ENCODE assay signal across 13 mouse cellular contexts in genomic region chr9:62190474-62190873, GRCm38 (mm10).
DNase-seq lines count a peak whose midpoint lies in the region; ATAC-seq lines count a peak whose summit lies in the region.
"Had no signal": no experiment of that assay in that cellular context is flagged by ENCODE, and none has a peak within 500 bp of the region (broad histone marks: within the 10 kb centered on the region; RNA-seq: fewer than 3 reads in every experiment).

No protein-coding gene starts in this region.

- WGBS in embryonic facial prominence, embryonic 14.5 days: 32% methylated on average over 6 of the region's 6 CpGs
- 47% methylated on average over 6 of the region's 6 CpGs for WGBS in embryonic facial prominence, embryonic 10.5 days
- 34% methylated on average over 6 of the region's 6 CpGs for WGBS in neural tube, embryonic 12.5 days
- WGBS in midbrain, embryonic 12.5 days: 23% methylated on average over 6 of the region's 6 CpGs
- WGBS in kidney, embryonic 16.5 days: 62% methylated on average over 6 of the region's 6 CpGs

- H3K9ac ChIP-seq in embryonic facial prominence, embryonic 14.5 days (ENCODE audit: low read depth, low read length): no peak overlapping the region
- H3K9ac ChIP-seq in neural tube, embryonic 12.5 days: no peak overlapping the region
- no peak overlapping the region for H3K9ac ChIP-seq in midbrain, embryonic 12.5 days (replicated peaks)
- no peak overlapping the region for H3K9ac ChIP-seq in kidney, embryonic 16.5 days (replicated peaks; ENCODE audit: low read length)
- H3K9ac ChIP-seq: embryonic facial prominence, embryonic 15.5 days; heart, embryonic 13.5 days had no signal

- no peak overlapping the region for H3K4me3 ChIP-seq in embryonic facial prominence, embryonic 14.5 days (ENCODE audit: low read depth, low read length)
- H3K4me3 ChIP-seq in embryonic facial prominence, embryonic 10.5 days: no peak overlapping the region
- H3K4me3 ChIP-seq in neural tube, embryonic 12.5 days: no peak overlapping the region
- no peak overlapping the region for H3K4me3 ChIP-seq in midbrain, embryonic 12.5 days
- H3K4me3 ChIP-seq in kidney, embryonic 16.5 days (ENCODE audit: low read length): no peak overlapping the region
- H3K4me3 ChIP-seq: embryonic facial prominence, embryonic 15.5 days; heart, embryonic 13.5 days had no signal

- no peak overlapping the region for H3K27ac ChIP-seq in embryonic facial prominence, embryonic 14.5 days (replicated peaks; ENCODE audit: low read depth, low read length)
- no peak overlapping the region for H3K27ac ChIP-seq in embryonic facial prominence, embryonic 10.5 days (replicated peaks)
- no peak overlapping the region for H3K27ac ChIP-seq in neural tube, embryonic 12.5 days
- H3K27ac ChIP-seq in midbrain, embryonic 12.5 days (replicated peaks): peak overlapping the region; percentile 39; the same call in 1 of the 2 replicates
- H3K27ac ChIP-seq in kidney, embryonic 16.5 days (ENCODE audit: low read length): no peak overlapping the region
- H3K27ac ChIP-seq: embryonic facial prominence, embryonic 15.5 days; heart, embryonic 13.5 days had no signal

- H3K36me3 ChIP-seq in embryonic facial prominence, embryonic 14.5 days (ENCODE audit: control insufficient read depth, insufficient read depth, low read length): no peaks in the 10 kb centered on the region
- no peaks in the 10 kb centered on the region for H3K36me3 ChIP-seq in embryonic facial prominence, embryonic 10.5 days (replicated peaks)
- no peaks in the 10 kb centered on the region for H3K36me3 ChIP-seq in neural tube, embryonic 12.5 days
- H3K36me3 ChIP-seq in midbrain, embryonic 12.5 days: no peaks in the 10 kb centered on the region
- H3K36me3 ChIP-seq in kidney, embryonic 16.5 days (ENCODE audit: insufficient read depth, low read length): no peaks in the 10 kb centered on the region
- H3K36me3 ChIP-seq: embryonic facial prominence, embryonic 15.5 days; heart, embryonic 13.5 days had no signal

- H3K4me2 ChIP-seq in embryonic facial prominence, embryonic 14.5 days (ENCODE audit: low read depth, low read length): no peak overlapping the region
- no peak overlapping the region for H3K4me2 ChIP-seq in neural tube, embryonic 12.5 days (replicated peaks)
- H3K4me2 ChIP-seq in midbrain, embryonic 12.5 days (replicated peaks): peak overlapping the region; percentile 15; the same call in 1 of the 2 replicates
- no peak overlapping the region for H3K4me2 ChIP-seq in kidney, embryonic 16.5 days (replicated peaks; ENCODE audit: low read depth, low read length)
- H3K4me2 ChIP-seq: embryonic facial prominence, embryonic 15.5 days; heart, embryonic 13.5 days had no signal

- ATAC-seq in embryonic facial prominence, embryonic 14.5 days (ENCODE audit: low read depth): no peak; the same call in 1 of the 2 replicates
- 0 out of 2 replicates have a peak, but pooled peaks have one; percentile 13 for ATAC-seq in neural tube, embryonic 12.5 days (ENCODE audit: low FRiP score, low read depth)
- ATAC-seq in midbrain, embryonic 12.5 days (ENCODE audit: low FRiP score, low read depth): no peak
- no peak for ATAC-seq in kidney, embryonic 16.5 days (ENCODE audit: low FRiP score, low TSS enrichment)

- H3K27me3 ChIP-seq in embryonic facial prominence, embryonic 14.5 days (replicated peaks; ENCODE audit: control insufficient read depth, insufficient read depth, low read length): no peaks in the 10 kb centered on the region
- peaks cover 41% of the 10 kb centered on the region for H3K27me3 ChIP-seq in embryonic facial prominence, embryonic 10.5 days (replicated peaks; ENCODE audit: low read depth, poor library complexity, severe bottlenecking)
- no peaks in the 10 kb centered on the region for H3K27me3 ChIP-seq in neural tube, embryonic 12.5 days (replicated peaks)
- H3K27me3 ChIP-seq in midbrain, embryonic 12.5 days: peaks cover 5% of the 10 kb centered on the region
- peaks cover 10% of the 10 kb centered on the region; the same call in 1 of the 2 replicates for H3K27me3 ChIP-seq in kidney, embryonic 16.5 days (ENCODE audit: insufficient read depth, low read length)
- H3K27me3 ChIP-seq: embryonic facial prominence, embryonic 15.5 days had no signal

- DNase-seq in embryonic facial prominence, embryonic 14.5 days (ENCODE audit: low spot score): peak; percentile 30
- DNase-seq in embryonic facial prominence, embryonic 10.5 days (ENCODE audit: low spot score): no peak
- DNase-seq in neural tube, embryonic 10.5 days (ENCODE audit: extremely low spot score, low spot score): no peak
- peak; percentile 15 for DNase-seq in skeletal muscle tissue, adult 2 months (ENCODE audit: low read depth, low spot score)
- no peak for DNase-seq in urinary bladder, adult 18-20 months (ENCODE audit: low spot score in 2 of 2)
- DNase-seq: cerebellum, postnatal 25 days; lung, adult 2 months; thymus, adult 2 months had no signal

- H3K9me3 ChIP-seq in embryonic facial prominence, embryonic 14.5 days (ENCODE audit: control insufficient read depth, low read length): no peaks in the 10 kb centered on the region
- no peaks in the 10 kb centered on the region for H3K9me3 ChIP-seq in embryonic facial prominence, embryonic 10.5 days
- H3K9me3 ChIP-seq in neural tube, embryonic 12.5 days: no peaks in the 10 kb centered on the region
- no peaks in the 10 kb centered on the region for H3K9me3 ChIP-seq in midbrain, embryonic 12.5 days
- no peaks in the 10 kb centered on the region for H3K9me3 ChIP-seq in kidney, embryonic 16.5 days (ENCODE audit: low read length)
- H3K9me3 ChIP-seq: embryonic facial prominence, embryonic 15.5 days; heart, embryonic 13.5 days had no signal

- H3K4me1 ChIP-seq in embryonic facial prominence, embryonic 14.5 days (ENCODE audit: control insufficient read depth, insufficient read depth, low read length): peaks cover 10% of the 10 kb centered on the region
- H3K4me1 ChIP-seq in embryonic facial prominence, embryonic 10.5 days: peaks cover 59% of the 10 kb centered on the region
- peaks cover 26% of the 10 kb centered on the region for H3K4me1 ChIP-seq in neural tube, embryonic 12.5 days
- H3K4me1 ChIP-seq in midbrain, embryonic 12.5 days: peaks cover 21% of the 10 kb centered on the region
- peaks cover 13% of the 10 kb centered on the region for H3K4me1 ChIP-seq in kidney, embryonic 16.5 days (ENCODE audit: insufficient read depth, low read length)

Comparison
In these comparisons a context has a peak if more than half of its experiments do, and no peak if none do; other contexts are left out.
1. DNase-seq: peak in embryonic facial prominence, embryonic 14.5 days (single experiment) and skeletal muscle tissue, adult 2 months (single experiment); none in embryonic facial prominence, embryonic 10.5 days (single experiment), neural tube, embryonic 10.5 days (single experiment) and urinary bladder, adult 18-20 months (0 of 2).